Mouse (Mus musculus): ENCODE data around the gene Rabggta. TPM values are rescaled to one million over a fixed set of nuclear protein-coding genes. Genes with fewer than 3 reads are reported as not detected.

Gene Rabggta
- total and polyA plus RNA-seq, 3 experiments: 12.5 to 26.3 (median 13.0) TPM

GRCm38 (mm10) chr14:55721076-55721475 is 987 bp downstream of the Rabggta start:
- H3K27ac ChIP-seq: no peak overlapping the region
- H3K4me1 ChIP-seq (ENCODE audit: control insufficient read depth, insufficient read depth, low read length): no peaks in the 10 kb centered on the region; the same call in 1 of the 2 replicates
- H3K36me3 ChIP-seq (ENCODE audit: control insufficient read depth, insufficient read depth, low read length): no peaks in the 10 kb centered on the region
- intact Hi-C loops (cut with DNase I): loop anchor here (5.0 to 10.0 kb wide), 2 partner anchors 79 to 236 kb away; partner anchors contain the start of gene Tm9sf1
- H3K79me2 ChIP-seq (replicated peaks; ENCODE audit: control insufficient read depth, insufficient read depth, low read length): no peaks in the 10 kb centered on the region
- no peak overlapping the region; the same call in 1 of the 2 replicates for H3K4me3 ChIP-seq
- WGBS: 89% methylated on average over 6 of the region's 6 CpGs
- H3K27me3 ChIP-seq (ENCODE audit: control insufficient read depth, insufficient read depth, low read length): no peaks in the 10 kb centered on the region
- no peak for TF ChIP-seq CTCF (IDR thresholded peaks at IDR 0.05)
- no peak for TF ChIP-seq EP300 (IDR thresholded peaks at IDR 0.05; ENCODE audit: insufficient read depth, low read depth, low read length)
- no peak for TF ChIP-seq POLR2A (IDR thresholded peaks at IDR 0.05; ENCODE audit: insufficient read depth, low read depth, low read length)
- no peak overlapping the region for H3K9ac ChIP-seq (ENCODE audit: low read depth, low read length)
- DNase-seq: no peak

DNA sequence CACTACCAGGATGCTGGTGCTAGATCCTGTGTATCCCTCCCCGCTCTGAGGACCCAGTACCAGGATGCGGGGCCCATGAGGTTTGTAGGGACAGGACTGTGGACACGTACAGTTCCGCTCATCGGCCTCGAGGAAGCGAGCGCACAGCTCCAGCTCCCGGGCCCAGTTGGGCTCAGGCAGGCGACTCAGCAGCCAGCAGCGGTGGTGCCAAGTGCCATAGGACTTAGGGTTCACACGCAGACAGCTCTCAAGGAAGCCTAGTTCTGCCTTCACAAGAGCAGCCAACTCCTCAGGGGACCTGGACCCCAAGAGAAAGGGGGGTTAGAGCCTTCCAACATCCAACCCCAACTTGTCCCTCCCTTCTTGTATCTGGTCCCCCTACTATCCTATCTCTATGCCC is 1.4 kb downstream of the Rabggta start:
- Histone ChIP-seq H3K4me3 (no peak overlapping the region), H3K9ac (ENCODE audit: low read depth, low read length) (no peak overlapping the region), H3K36me3 (ENCODE audit: control insufficient read depth, insufficient read depth, low read length) (no peaks in the 10 kb centered on the region), H3K27ac (no peak overlapping the region), H3K4me1 (ENCODE audit: control insufficient read depth, insufficient read depth, low read length) (no peaks in the 10 kb centered on the region; the same call in 1 of the 2 replicates), H3K79me2 (replicated peaks; ENCODE audit: control insufficient read depth, insufficient read depth, low read length) (no peaks in the 10 kb centered on the region), H3K27me3 (ENCODE audit: control insufficient read depth, insufficient read depth, low read length) (no peaks in the 10 kb centered on the region)
- no peak for DNase-seq
- TF ChIP-seq POLR2A (IDR thresholded peaks at IDR 0.05; ENCODE audit: insufficient read depth, low read depth, low read length) (no peak), EP300 (IDR thresholded peaks at IDR 0.05; ENCODE audit: insufficient read depth, low read depth, low read length) (no peak), CTCF (IDR thresholded peaks at IDR 0.05) (no peak)
- intact Hi-C loops (cut with DNase I): loop anchor here (5.0 to 10.0 kb wide), 2 partner anchors 78 to 236 kb away; partner anchors contain the start of gene Tm9sf1
- 94% methylated on average over 12 of the region's 12 CpGs for WGBS

DNA sequence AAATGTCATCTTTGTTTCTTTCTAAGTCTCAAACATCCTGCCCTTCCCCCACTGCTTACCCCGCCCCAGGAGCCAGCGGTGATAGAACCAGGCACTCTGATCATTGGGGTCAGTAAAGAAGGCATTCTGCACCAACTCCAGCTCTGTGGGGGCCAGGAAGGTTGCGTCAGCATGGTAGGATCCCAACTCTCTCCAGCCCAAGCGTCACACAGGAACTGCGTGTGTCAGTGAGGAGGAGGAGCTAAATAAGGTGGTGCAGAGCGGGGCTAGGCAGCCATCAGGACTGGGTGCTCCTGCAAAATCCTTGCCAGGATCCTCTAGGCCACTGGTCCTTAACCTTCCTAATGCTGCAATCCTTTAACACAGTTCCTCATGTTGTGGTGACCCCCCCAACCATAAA is 2.3 kb downstream of the Rabggta start:
- DNase-seq: no peak
- H3K27me3 ChIP-seq (ENCODE audit: control insufficient read depth, insufficient read depth, low read length): no peaks in the 10 kb centered on the region
- no peak overlapping the region for H3K4me3 ChIP-seq
- intact Hi-C loops (cut with DNase I): loop anchor here (5.0 to 10.0 kb wide), 2 partner anchors 77 to 235 kb away; partner anchors contain the start of gene Tm9sf1
- H3K4me1 ChIP-seq (ENCODE audit: control insufficient read depth, insufficient read depth, low read length): no peaks in the 10 kb centered on the region; the same call in 1 of the 2 replicates
- H3K36me3 ChIP-seq (ENCODE audit: control insufficient read depth, insufficient read depth, low read length): no peaks in the 10 kb centered on the region
- H3K79me2 ChIP-seq (replicated peaks; ENCODE audit: control insufficient read depth, insufficient read depth, low read length): no peaks in the 10 kb centered on the region
- TF ChIP-seq EP300 (IDR thresholded peaks at IDR 0.05; ENCODE audit: insufficient read depth, low read depth, low read length) (no peak), POLR2A (IDR thresholded peaks at IDR 0.05; ENCODE audit: insufficient read depth, low read depth, low read length) (no peak), CTCF (IDR thresholded peaks at IDR 0.05) (no peak)
- no peak overlapping the region for H3K27ac ChIP-seq
- WGBS: 86% methylated on average over 6 of the region's 6 CpGs
- no peak overlapping the region for H3K9ac ChIP-seq (ENCODE audit: low read depth, low read length)

GRCm38 (mm10) chr14:55716884-55717283 is 5.2 kb downstream of the Rabggta start:
- H3K27me3 ChIP-seq (ENCODE audit: control insufficient read depth, insufficient read depth, low read length): peaks cover 1% of the 10 kb centered on the region; the same call in 1 of the 2 replicates
- WGBS: 89% methylated on average over 8 of the region's 8 CpGs
- no peaks in the 10 kb centered on the region for H3K79me2 ChIP-seq (replicated peaks; ENCODE audit: control insufficient read depth, insufficient read depth, low read length)
- no peak overlapping the region for H3K9ac ChIP-seq (ENCODE audit: low read depth, low read length)
- intact Hi-C loops (cut with DNase I): no loop called here
- TF ChIP-seq EP300 (IDR thresholded peaks at IDR 0.05; ENCODE audit: insufficient read depth, low read depth, low read length): no peak
- no peak for TF ChIP-seq CTCF (IDR thresholded peaks at IDR 0.05)
- TF ChIP-seq POLR2A (IDR thresholded peaks at IDR 0.05; ENCODE audit: insufficient read depth, low read depth, low read length): no peak
- H3K4me3 ChIP-seq: no peak overlapping the region
- DNase-seq: no peak
- H3K4me1 ChIP-seq (ENCODE audit: control insufficient read depth, insufficient read depth, low read length): no peaks in the 10 kb centered on the region
- H3K36me3 ChIP-seq (ENCODE audit: control insufficient read depth, insufficient read depth, low read length): no peaks in the 10 kb centered on the region
- no peak overlapping the region for H3K27ac ChIP-seq

GRCm38 (mm10) chr14:55716271-55716670 is 5.8 kb downstream of the Rabggta start:
- intact Hi-C loops (cut with DNase I): no loop called here
- WGBS: 96% methylated on average over 6 of the region's 6 CpGs
- Histone ChIP-seq H3K4me1 (ENCODE audit: control insufficient read depth, insufficient read depth, low read length) (no peaks in the 10 kb centered on the region), H3K4me3 (no peak overlapping the region), H3K79me2 (replicated peaks; ENCODE audit: control insufficient read depth, insufficient read depth, low read length) (no peaks in the 10 kb centered on the region), H3K27ac (no peak overlapping the region), H3K27me3 (ENCODE audit: control insufficient read depth, insufficient read depth, low read length) (peaks cover 1% of the 10 kb centered on the region; the same call in 1 of the 2 replicates), H3K9ac (ENCODE audit: low read depth, low read length) (no peak overlapping the region), H3K36me3 (ENCODE audit: control insufficient read depth, insufficient read depth, low read length) (no peaks in the 10 kb centered on the region)
- TF ChIP-seq POLR2A (IDR thresholded peaks at IDR 0.05; ENCODE audit: insufficient read depth, low read depth, low read length) (no peak), CTCF (IDR thresholded peaks at IDR 0.05) (no peak), EP300 (IDR thresholded peaks at IDR 0.05; ENCODE audit: insufficient read depth, low read depth, low read length) (no peak)
- DNase-seq: no peak

- H3K4me1 ChIP-seq (ENCODE audit: control insufficient read depth, insufficient read depth, low read length): no peaks in the 10 kb centered on the region
- intact Hi-C loops (cut with DNase I): no loop called here
- H3K27ac ChIP-seq: no peak overlapping the region
- no peak for DNase-seq
- no peak overlapping the region for H3K9ac ChIP-seq (ENCODE audit: low read depth, low read length)
- no peaks in the 10 kb centered on the region for H3K79me2 ChIP-seq (replicated peaks; ENCODE audit: control insufficient read depth, insufficient read depth, low read length)
- no peak overlapping the region for H3K4me3 ChIP-seq
- WGBS: 40% methylated on average over 6 of the region's 6 CpGs
- no peaks in the 10 kb centered on the region for H3K36me3 ChIP-seq (ENCODE audit: control insufficient read depth, insufficient read depth, low read length)
- TF ChIP-seq EP300 (IDR thresholded peaks at IDR 0.05; ENCODE audit: insufficient read depth, low read depth, low read length) (no peak), POLR2A (IDR thresholded peaks at IDR 0.05; ENCODE audit: insufficient read depth, low read depth, low read length) (no peak), CTCF (IDR thresholded peaks at IDR 0.05) (no peak)
- H3K27me3 ChIP-seq (ENCODE audit: control insufficient read depth, insufficient read depth, low read length): peaks cover 1% of the 10 kb centered on the region; the same call in 1 of the 2 replicates
Observed at GRCm38 (mm10) chr14:55714893-55715292, 7.2 kb downstream of the Rabggta start.
